Mouse (Mus musculus) MEL (cell line): ENCODE data around the gene Snw1. TPM values are rescaled to one million over a fixed set of nuclear protein-coding genes. Genes with fewer than 3 reads are reported as not detected.

Experiments used
- DNase-seq: peaks from one replicate; pipeline ENCODE4 v3.0.0; 2011; ENCODE audit warnings: low read depth, low spot score
- H3K27ac ChIP-seq: 2 replicates; pipeline ENCODE4 v1.5.1; 2012; ENCODE audit warnings: low read depth, mild to moderate bottlenecking, control low read depth, low read length, moderate library complexity; ENCODE audit not compliant: control insufficient read depth
- H3K27me3 ChIP-seq, 2 experiments: fragments of 150-350 bp in 1 of 2; sonication (generic) in 1 of 2; 2 replicates each; pipeline ENCODE4 v1.6.1; 2012; ENCODE audit warnings: low read length in 2 of 2, mild to moderate bottlenecking in 2 of 2, improper control_type of control experiment in 1 of 2, moderate library complexity in 1 of 2; ENCODE audit not compliant: insufficient read depth in 2 of 2, control insufficient read depth in 1 of 2
- H3K36me3 ChIP-seq, 2 experiments: 2 replicates each; pipeline ENCODE4 v1.6.1; 2012 to 2014; ENCODE audit warnings: low read length in 2 of 2, improper control_type of control experiment in 1 of 2, inconsistent platforms in 1 of 2, mild to moderate bottlenecking in 1 of 2; ENCODE audit not compliant: insufficient read depth in 2 of 2, control insufficient read depth in 1 of 2
- H3K4me1 ChIP-seq, 2 experiments: fragments of 150-350 bp in 1 of 2; sonication (generic) in 1 of 2; 2 replicates each; pipeline ENCODE4 v1.6.1; 2012; ENCODE audit warnings: low read length in 2 of 2, improper control_type of control experiment in 1 of 2, mild to moderate bottlenecking in 1 of 2; ENCODE audit not compliant: insufficient read depth in 2 of 2, control insufficient read depth in 1 of 2
- H3K4me3 ChIP-seq, 2 experiments: fragments of 150-350 bp in 1 of 2; sonication (generic) in 1 of 2; 2 replicates each; pipeline ENCODE4 v1.5.1; 2012; ENCODE audit warnings: low read depth in 2 of 2, low read length in 2 of 2, mild to moderate bottlenecking in 2 of 2, moderate library complexity in 2 of 2, control low read depth in 1 of 2, improper control_type of control experiment in 1 of 2; ENCODE audit not compliant: control insufficient read depth in 1 of 2, insufficient read depth in 1 of 2
- H3K79me2 ChIP-seq: 2 replicates; pipeline ENCODE4 v1.6.1; 2012; ENCODE audit warnings: mild to moderate bottlenecking, low read length, moderate library complexity; ENCODE audit not compliant: control insufficient read depth, poor library complexity, insufficient read depth
- H3K9ac ChIP-seq: 2 replicates; pipeline ENCODE4 v1.6.1; 2012; ENCODE audit warnings: low read depth, mild to moderate bottlenecking, control low read depth, low read length, moderate library complexity; ENCODE audit not compliant: control insufficient read depth, poor library complexity, severe bottlenecking
- H3K9me3 ChIP-seq: fragments of 150-350 bp; sonication (generic); replicated peaks from 2 replicates; pipeline ENCODE4 v1.6.1; 2012; ENCODE audit warnings: mild to moderate bottlenecking, low read length, improper control_type of control experiment, moderate library complexity; ENCODE audit not compliant: insufficient read depth
- BHLHE40 ChIP-seq: IDR thresholded peaks from 2 replicates; pipeline ENCODE4 v1.6.1; 2012; ENCODE audit warnings: low read depth, mild to moderate bottlenecking, inconsistent platforms, low read length, improper control_type of control experiment, borderline replicate concordance
- CHD2 ChIP-seq: IDR thresholded peaks from 2 replicates; pipeline ENCODE4 v1.6.1; 2011; ENCODE audit warnings: low read length, improper control_type of control experiment
- CTCF ChIP-seq, 3 experiments: IDR thresholded peaks in 2 of 3; conservative IDR thresholded peaks in 1 of 3; 2 replicates each; pipeline ENCODE4 v1.5.1; 2011 to 2012; ENCODE audit warnings: low read length in 3 of 3, low read depth in 2 of 3, mild to moderate bottlenecking in 2 of 3, improper control_type of control experiment in 1 of 3, inconsistent platforms in 1 of 3, mixed read lengths in 1 of 3, moderate library complexity in 1 of 3; ENCODE audit not compliant: control insufficient read depth in 1 of 3, insufficient read depth in 1 of 3, poor library complexity in 1 of 3, severe bottlenecking in 1 of 3
- GATA1 ChIP-seq: IDR thresholded peaks from 2 replicates; pipeline ENCODE4 v1.6.1; 2011; ENCODE audit warnings: low read depth, low read length, improper control_type of control experiment
- KAT2A ChIP-seq: conservative IDR thresholded peaks from 2 replicates; pipeline ENCODE4 v1.6.1; 2012; ENCODE audit warnings: low read depth, low read length, improper control_type of control experiment, inconsistent platforms
- MAFK ChIP-seq: IDR thresholded peaks from 2 replicates; pipeline ENCODE4 v1.6.1; 2011; ENCODE audit warnings: low read depth, mild to moderate bottlenecking, low read length, improper control_type of control experiment, borderline replicate concordance
- MAX ChIP-seq: IDR thresholded peaks from 2 replicates; pipeline ENCODE4 v1.6.1; 2011; ENCODE audit warnings: low read length, improper control_type of control experiment
- MXI1 ChIP-seq: IDR thresholded peaks from 2 replicates; pipeline ENCODE4 v1.6.1; 2011; ENCODE audit warnings: mild to moderate bottlenecking, low read depth, low read length, improper control_type of control experiment
- MYC ChIP-seq: IDR thresholded peaks from 2 replicates; pipeline ENCODE4 v1.6.1; 2011; ENCODE audit warnings: low read depth, mild to moderate bottlenecking, low read length, improper control_type of control experiment, moderate library complexity
- NELFE ChIP-seq: IDR thresholded peaks from 2 replicates; pipeline ENCODE4 v1.6.1; 2011; ENCODE audit warnings: low read depth, low read length, improper control_type of control experiment
- POLR2AphosphoS2 ChIP-seq: IDR thresholded peaks from 2 replicates; pipeline ENCODE4 v1.6.1; 2011; ENCODE audit warnings: low read length, improper control_type of control experiment
- POLR2AphosphoS5 ChIP-seq: IDR thresholded peaks from 2 replicates; pipeline ENCODE4 v1.6.1; 2012; ENCODE audit warnings: low read depth, borderline replicate concordance, mild to moderate bottlenecking, inconsistent platforms, low read length, moderate library complexity, mixed read lengths
- RCOR1 ChIP-seq: IDR thresholded peaks from 2 replicates; pipeline ENCODE4 v1.6.1; 2012; ENCODE audit warnings: low read depth, mild to moderate bottlenecking, inconsistent platforms, low read length, improper control_type of control experiment
- SMC3 ChIP-seq: IDR thresholded peaks from 2 replicates; pipeline ENCODE4 v1.6.1; 2011; ENCODE audit warnings: low read depth, low read length, improper control_type of control experiment
- TAL1 ChIP-seq: IDR thresholded peaks from 2 replicates; pipeline ENCODE4 v1.6.1; 2012; ENCODE audit warnings: mild to moderate bottlenecking, inconsistent platforms, low read length, moderate library complexity, mixed read lengths
- ZC3H11A ChIP-seq: IDR thresholded peaks from 2 replicates; pipeline ENCODE4 v1.6.1; 2012; ENCODE audit warnings: low read depth, mild to moderate bottlenecking, inconsistent platforms, low read length, improper control_type of control experiment
- ZMIZ1 ChIP-seq: IDR thresholded peaks from 2 replicates; pipeline ENCODE4 v1.6.1; 2012; ENCODE audit warnings: low read depth, mild to moderate bottlenecking, inconsistent platforms, low read length, improper control_type of control experiment, moderate library complexity
- ZNF384 ChIP-seq: IDR thresholded peaks from 2 replicates; pipeline ENCODE4 v1.6.1; 2012; ENCODE audit warnings: low read depth, mild to moderate bottlenecking, inconsistent platforms, low read length, improper control_type of control experiment
- polyA plus RNA-seq, 2 experiments: library from polyadenylated mRNA; stranded (reverse) in 1 of 2; unstranded in 1 of 2; fragments of >175 nt in 1 of 2; fragments of >200 nt in 1 of 2; gene quantifications; 2 replicates each; pipeline versions ENCODE4 v1.2.1 to v1.2.4; 2012; ENCODE audit warnings: low replicate concordance in 2 of 2, low read depth in 1 of 2; ENCODE audit not compliant: insufficient read length in 2 of 2, insufficient read depth in 1 of 2, missing spikeins in 1 of 2
- total RNA-seq: library from RNA; depleted of rRNA; stranded (reverse); fragments of 300-350 nt; gene quantifications from 2 replicates; pipeline ENCODE4 v1.2.3, GENCODE M21; 2012

Snw1 gene
- total and polyA plus RNA-seq, 3 experiments, result 40.8 to 108 (median 92.1) TPM

DNA sequence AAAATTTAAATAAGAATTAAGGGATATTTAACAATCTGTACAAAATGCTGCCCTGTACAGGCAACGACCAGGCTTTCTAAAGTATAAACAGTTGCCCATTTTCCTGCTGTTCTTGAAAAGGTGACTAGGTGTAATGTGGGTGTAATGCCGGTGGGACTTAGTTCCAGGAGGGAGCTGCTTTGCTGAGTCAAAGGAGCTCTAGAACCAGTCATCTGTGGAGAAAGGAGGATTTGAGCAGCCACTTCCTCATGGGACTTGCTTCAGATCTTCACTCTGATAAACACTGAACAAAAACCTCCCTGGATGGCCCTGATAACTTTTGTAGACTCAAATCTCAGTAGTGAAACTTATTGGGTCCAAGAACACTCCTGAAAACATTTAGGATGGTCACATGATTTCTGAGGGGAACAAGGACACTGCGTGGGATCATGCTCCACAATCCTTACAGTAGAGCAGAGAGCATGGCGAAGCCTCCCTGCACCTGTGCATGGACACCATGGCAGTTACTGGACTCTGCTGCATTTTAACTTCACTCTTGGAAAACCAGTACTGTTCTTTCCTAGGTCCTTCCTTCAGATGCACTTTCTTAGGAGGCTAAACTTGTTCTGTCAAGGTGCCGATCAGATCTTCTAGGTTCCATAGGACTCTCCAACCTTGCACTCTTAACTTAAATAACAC lies 45.6 kb downstream of the Snw1 start (continued):
- no peak for TF ChIP-seq MAX
- no peak for TF ChIP-seq CTCF (IDR thresholded peaks at IDR 0.05 in 2 of 3, conservative IDR thresholded peaks at IDR 0.05 in 1 of 3; ENCODE audit: control insufficient read depth in 1 of 3, insufficient read depth in 1 of 3, low read depth in 2 of 3, low read length in 3 of 3, poor library complexity in 1 of 3, severe bottlenecking in 1 of 3)
- TF ChIP-seq MAFK, result no peak
- TF ChIP-seq ZNF384, result no peak
- TF ChIP-seq POLR2AphosphoS5, result no peak
- no peak for TF ChIP-seq ZC3H11A
- no peak for TF ChIP-seq SMC3
- no peak for TF ChIP-seq ZMIZ1
- no peak for TF ChIP-seq CHD2
- TF ChIP-seq KAT2A, result no peak
- TF ChIP-seq MYC, result no peak
- no peak for TF ChIP-seq BHLHE40

DNA sequence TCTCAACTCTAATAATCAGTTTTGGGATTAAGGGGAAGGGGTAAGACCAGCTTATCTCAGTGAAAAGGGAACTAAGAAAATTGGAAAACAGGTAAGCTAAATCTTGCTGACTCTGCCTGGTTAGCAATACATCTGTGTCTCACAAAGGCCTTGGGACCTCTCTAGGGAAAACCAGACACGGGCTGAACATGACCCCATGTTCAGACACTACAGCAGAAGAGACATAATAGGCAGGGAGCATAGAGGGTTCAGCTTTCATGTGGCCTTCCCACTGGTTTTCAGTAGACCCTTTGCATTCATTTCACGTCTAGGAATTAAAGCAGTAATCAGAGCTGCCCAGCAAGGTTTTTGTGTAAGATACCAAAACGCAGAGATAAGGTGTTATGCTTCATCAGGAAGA lies 47.6 kb downstream of the Snw1 start:
- no peaks in the 10 kb centered on the region for H3K27me3 ChIP-seq
- DNase-seq, result no peak
- TF ChIP-seq TAL1, result peak; percentile 43
- no peak for TF ChIP-seq MXI1
- TF ChIP-seq GATA1, result peak; percentile 62
- H3K27ac ChIP-seq, result no peak overlapping the region
- peaks cover 0 to 9% of the 10 kb centered on the region in 2 experiments; a peak in 2 of 4 replicates for H3K4me1 ChIP-seq
- H3K9me3 ChIP-seq, result no peaks in the 10 kb centered on the region
- no peak overlapping the region for H3K9ac ChIP-seq
- H3K36me3 ChIP-seq, result peaks cover 0 to 33% of the 10 kb centered on the region in 2 experiments
- H3K79me2 ChIP-seq, result no peaks in the 10 kb centered on the region
- no peak overlapping the region for H3K4me3 ChIP-seq

DNA sequence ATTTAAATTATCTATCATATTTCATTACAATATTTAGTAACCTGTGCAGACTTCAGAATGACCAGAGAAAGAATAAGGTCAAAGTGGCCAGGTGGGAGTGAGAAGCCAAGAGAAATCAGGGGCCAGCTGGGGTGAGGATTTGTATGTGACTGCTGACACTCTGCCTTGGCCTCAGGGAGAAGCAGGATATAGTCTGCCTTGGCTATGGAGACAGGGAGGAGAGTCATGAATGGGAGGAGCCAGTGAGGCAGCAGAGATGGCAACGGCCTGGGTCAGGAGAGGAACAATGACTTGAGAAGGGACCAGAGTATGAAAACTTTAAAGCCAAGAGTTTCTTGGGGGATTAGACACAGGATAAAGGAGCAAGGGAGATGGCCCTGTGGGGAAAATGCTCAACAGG lies 48.4 kb downstream of the Snw1 start:
- Histone ChIP-seq H3K9ac (no peak overlapping the region), H3K27me3 (no peaks in the 10 kb centered on the region), H3K27ac (no peak overlapping the region), H3K36me3 (peaks cover 0 to 30% of the 10 kb centered on the region in 2 experiments)
- TF ChIP-seq NELFE (no peak), POLR2AphosphoS2 (peak; percentile 72), RCOR1 (no peak)
- TF ChIP-seq, all 39 proteins: peak for 1
- H3K4me3 ChIP-seq, result no peak overlapping the region
- no peak for DNase-seq
- peaks cover 0 to 9% of the 10 kb centered on the region in 2 experiments; a peak in 2 of 4 replicates for H3K4me1 ChIP-seq
- no peaks in the 10 kb centered on the region for H3K79me2 ChIP-seq
- no peaks in the 10 kb centered on the region for H3K9me3 ChIP-seq
